Mouse (Mus musculus) testis, adult 10 weeks (tissue): Measurements from ENCODE around the gene Dkk3. TPM values are rescaled to one million over a fixed set of nuclear protein-coding genes. Genes with fewer than 3 reads are reported as not detected.

ENCODE experiments used
- polyA plus RNA-seq: library from polyadenylated mRNA; stranded (reverse); fragments of 350-450 nt; fragmentation: Illumina TruSeq; extraction: RNeasy Lipid Tissue Mini Kit (QIAGEN cat#74804); gene quantifications from one replicate; pipeline ENCODE4 v1.2.3, GENCODE M21; 2014; ENCODE audit warnings: low read depth, low replicate concordance

Dkk3 gene
- 0.34 TPM for polyA plus RNA-seq

GRCm38 (mm10) chr7:112158942-112159341 lies at the start of gene Dkk3:
Gene Dkk3 (minus strand): TSS chr7:112159057.

Other genes with a start within 250 kb of the Dkk3 start
- 349 TPM for gene Usp47, start 135.6 kb downstream of the Dkk3 start, polyA plus RNA-seq
- gene Mical2, start 66.8 kb upstream of the Dkk3 start, polyA plus RNA-seq = 163 TPM